Mouse (Mus musculus) limb, embryonic 14.5 days (tissue): Measurements from ENCODE around the gene Cabcoco1. TPM values are rescaled to one million over a fixed set of nuclear protein-coding genes. Genes with fewer than 3 reads are reported as not detected.

Experiments used
- ATAC-seq: fragments of 200-750 bp; cut with Nextera tagmentation; 2 replicates; pipeline ENCODE4 v1.8.0; 2017; ENCODE audit warnings: low read depth, moderate number of reproducible peaks, moderate TSS enrichment; ENCODE audit not compliant: low FRiP score
- DNase-seq: peaks from one replicate; pipeline ENCODE4 v3.0.0-alpha.2; 2015; ENCODE audit warnings: low spot score
- H3K27ac ChIP-seq: fragments of 300-500 bp; sonication (generic); replicated peaks from 2 replicates; pipeline ENCODE4 v1.5.1; 2014; ENCODE audit warnings: low read depth, mild to moderate bottlenecking, low read length, moderate library complexity, mixed read lengths
- H3K27me3 ChIP-seq: fragments of 300-500 bp; sonication (generic); 2 replicates; pipeline ENCODE4 v1.6.1; 2014; ENCODE audit warnings: low read length, mixed read lengths; ENCODE audit not compliant: control insufficient read depth, insufficient read depth
- H3K36me3 ChIP-seq: fragments of 300-500 bp; sonication (generic); 2 replicates; pipeline ENCODE4 v1.6.1; 2014; ENCODE audit warnings: mild to moderate bottlenecking, low read length, moderate library complexity, mixed read lengths; ENCODE audit not compliant: control insufficient read depth, insufficient read depth
- H3K4me1 ChIP-seq: fragments of 300-500 bp; sonication (generic); 2 replicates; pipeline ENCODE4 v1.6.1; 2014; ENCODE audit warnings: antibody characterized with exemption, low read length, mixed read lengths; ENCODE audit not compliant: control insufficient read depth, insufficient read depth
- H3K4me2 ChIP-seq: fragments of 300-500 bp; sonication (generic); replicated peaks from 2 replicates; pipeline ENCODE4 v1.6.1; 2014; ENCODE audit warnings: low read depth, mild to moderate bottlenecking, low read length, moderate library complexity; ENCODE audit not compliant: severe bottlenecking
- H3K4me3 ChIP-seq: fragments of 300-500 bp; sonication (generic); replicated peaks from 2 replicates; pipeline ENCODE4 v1.5.1; 2014; ENCODE audit warnings: low read length
- H3K9ac ChIP-seq: fragments of 300-500 bp; sonication (generic); 2 replicates; pipeline ENCODE4 v1.6.1; 2014; ENCODE audit warnings: mild to moderate bottlenecking, low read depth, low read length, moderate library complexity; ENCODE audit not compliant: severe bottlenecking
- H3K9me3 ChIP-seq: fragments of 300-500 bp; sonication (generic); 2 replicates; pipeline ENCODE4 v1.6.1; 2016; ENCODE audit warnings: low read length; ENCODE audit not compliant: control insufficient read depth
- POLR2A ChIP-seq: fragments of 200-500 bp; IDR thresholded peaks from 2 replicates; pipeline ENCODE4 v1.8.0; 2012; ENCODE audit warnings: inconsistent platforms, mild to moderate bottlenecking, moderate library complexity, borderline replicate concordance; ENCODE audit not compliant: insufficient read depth, insufficient read length; ENCODE audit errors: extremely low read depth
- WGBS: fragments of 180-500 bp; shearing (Covaris S2); extraction: QIAGEN DNeasy Blood & Tissue Kit; methylation state at CpG from one replicate; pipeline ENCODE4 v1.1.7; 2014; 5-methylcytosine and 5-hydroxymethylcytosine counted together
- polyA plus RNA-seq, 2 experiments: library from polyadenylated mRNA; depleted of rRNA in 1 of 2; stranded (reverse) in 1 of 2; unstranded in 1 of 2; fragments of >200 nt; fragmentation: Nextera tagmentation in 1 of 2; extraction: Ambion mirVana in 1 of 2; gene quantifications; 2 replicates each; pipeline versions ENCODE4 v1.2.1 to v1.2.3; 2012 to 2014

The Cabcoco1 gene
- polyA plus RNA-seq, 2 experiments, result 0.58 to 1.8 TPM

GRCm38 (mm10) chr10:68562344-68562743, 20.6 kb upstream of the Cabcoco1 start:
- Histone ChIP-seq H3K4me3 (no peak overlapping the region), H3K9me3 (no peaks in the 10 kb centered on the region), H3K27me3 (no peaks in the 10 kb centered on the region), H3K36me3 (no peaks in the 10 kb centered on the region), H3K27ac (no peak overlapping the region), H3K9ac (no peak overlapping the region), H3K4me2 (no peak overlapping the region), H3K4me1 (peaks cover 23% of the 10 kb centered on the region)
- ATAC-seq (no peak), DNase-seq (no peak)
- no peak for TF ChIP-seq POLR2A
- 83% methylated on average over 5 of the region's 5 CpGs for WGBS

- H3K27me3 ChIP-seq, result no peaks in the 10 kb centered on the region
- WGBS, result 14% methylated on average over 4 of the region's 4 CpGs
- H3K4me3 ChIP-seq, result no peak overlapping the region
- H3K27ac ChIP-seq, result peak overlapping the region; percentile 72
- TF ChIP-seq POLR2A, result no peak
- H3K9ac ChIP-seq, result no peak overlapping the region
- peaks cover 32% of the 10 kb centered on the region for H3K4me1 ChIP-seq
- ATAC-seq, result peak; percentile 81
- no peaks in the 10 kb centered on the region for H3K36me3 ChIP-seq
- H3K4me2 ChIP-seq, result peak overlapping the region; percentile 28
- no peaks in the 10 kb centered on the region for H3K9me3 ChIP-seq
- DNase-seq, result no peak
Observed at GRCm38 (mm10) chr10:68558828-68559219, 17.1 kb upstream of the Cabcoco1 start.

GRCm38 (mm10) chr10:68558105-68558827, 16.6 kb upstream of the Cabcoco1 start:
- Histone ChIP-seq H3K9me3 (no peaks in the 10 kb centered on the region), H3K4me3 (no peak overlapping the region), H3K27me3 (no peaks in the 10 kb centered on the region), H3K27ac (peak overlapping the region; percentile 72), H3K36me3 (no peaks in the 10 kb centered on the region), H3K4me2 (peak overlapping the region; percentile 28), H3K9ac (no peak overlapping the region), H3K4me1 (peaks cover 32% of the 10 kb centered on the region)
- DNase-seq (peak; percentile 95), ATAC-seq (peak; percentile 85)
- WGBS, result 44% methylated on average over 13 of the region's 13 CpGs
- TF ChIP-seq POLR2A, result no peak

- Histone ChIP-seq H3K9me3 (no peaks in the 10 kb centered on the region), H3K9ac (no peak overlapping the region), H3K36me3 (no peaks in the 10 kb centered on the region), H3K27me3 (no peaks in the 10 kb centered on the region), H3K4me3 (no peak overlapping the region), H3K4me1 (peaks cover 21% of the 10 kb centered on the region), H3K27ac (no peak overlapping the region), H3K4me2 (no peak overlapping the region)
- no peak for TF ChIP-seq POLR2A
- DNase-seq, result no peak
- WGBS, result 90% methylated on average over 3 of the region's 3 CpGs
- ATAC-seq, result no peak
Observed at GRCm38 (mm10) chr10:68553677-68554076, 12.0 kb upstream of the Cabcoco1 start.

- H3K4me1 ChIP-seq, result peaks cover 10% of the 10 kb centered on the region
- no peak overlapping the region for H3K9ac ChIP-seq
- H3K4me3 ChIP-seq, result no peak overlapping the region
- DNase-seq (no peak), ATAC-seq (no peak)
- no peak overlapping the region for H3K4me2 ChIP-seq
- no peak for TF ChIP-seq POLR2A
- no peak overlapping the region for H3K27ac ChIP-seq
- 91% methylated on average over 2 of the region's 2 CpGs for WGBS
- H3K36me3 ChIP-seq, result no peaks in the 10 kb centered on the region
- H3K27me3 ChIP-seq, result no peaks in the 10 kb centered on the region
- no peaks in the 10 kb centered on the region for H3K9me3 ChIP-seq
Observed at GRCm38 (mm10) chr10:68552556-68552955, 10.9 kb upstream of the Cabcoco1 start.
